Mouse (Mus musculus): Measurements from ENCODE around the gene Fthl17c. TPM values are rescaled to one million over a fixed set of nuclear protein-coding genes. Genes with fewer than 3 reads are reported as not detected.
"Not testable (repeated sequence)": the region's sequence is repeated elsewhere in the genome, so short reads cannot be mapped to it uniquely, and the experiment has no call there.

Fthl17c gene
- total RNA-seq (2014; fragmentation: Nextera tagmentation): not detected in 2 replicates
- total RNA-seq (2017): not detected in 2 replicates

DNA sequence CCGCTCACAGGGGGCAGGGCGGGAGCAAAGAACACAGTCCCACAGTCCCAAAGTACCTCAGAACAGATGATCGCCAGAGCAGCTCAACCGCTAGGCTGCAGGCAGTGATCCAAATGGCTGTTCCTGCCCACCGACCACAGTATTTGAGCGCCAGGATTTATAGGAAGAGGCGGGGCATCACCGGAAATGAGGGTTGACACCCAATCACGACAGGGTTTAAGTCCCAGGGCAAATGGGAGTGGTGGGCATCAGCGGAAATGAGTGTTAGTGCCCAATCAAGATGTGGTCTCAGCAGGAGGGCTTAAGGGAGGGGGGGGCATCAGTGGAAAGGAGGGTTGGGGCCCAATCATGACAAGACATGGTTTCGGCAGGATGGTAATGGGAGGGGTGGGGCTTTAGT is at the start of gene Fthl17c:
TSS of gene Fthl17c (minus strand) at position 101 of the 400 bp plus-strand sequence.
- not testable (repeated sequence) for ATAC-seq (replicated peaks; ENCODE audit: poor library complexity, severe bottlenecking)

DNA sequence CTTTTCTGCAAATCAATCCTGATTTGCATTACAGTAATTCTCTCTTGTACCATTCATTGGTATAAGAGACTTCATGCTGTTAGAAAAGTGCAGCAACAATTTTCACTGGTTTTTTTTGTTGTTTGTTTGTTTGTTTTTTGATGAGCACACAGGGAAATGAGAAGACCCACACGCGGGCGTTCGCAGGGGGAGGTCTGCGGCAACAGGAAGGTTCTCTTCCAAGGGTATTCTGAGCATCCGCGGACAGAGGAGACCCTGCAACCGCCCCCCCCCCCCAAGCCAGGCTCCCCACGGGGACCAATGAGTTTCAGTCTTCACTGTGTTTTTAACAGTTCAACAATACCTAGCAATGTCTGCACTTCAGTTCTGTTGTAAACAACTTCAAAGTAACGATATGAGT is 43.1 kb upstream of the Fthl17c start:
- ATAC-seq (replicated peaks; ENCODE audit: poor library complexity, severe bottlenecking): no peak

DNA sequence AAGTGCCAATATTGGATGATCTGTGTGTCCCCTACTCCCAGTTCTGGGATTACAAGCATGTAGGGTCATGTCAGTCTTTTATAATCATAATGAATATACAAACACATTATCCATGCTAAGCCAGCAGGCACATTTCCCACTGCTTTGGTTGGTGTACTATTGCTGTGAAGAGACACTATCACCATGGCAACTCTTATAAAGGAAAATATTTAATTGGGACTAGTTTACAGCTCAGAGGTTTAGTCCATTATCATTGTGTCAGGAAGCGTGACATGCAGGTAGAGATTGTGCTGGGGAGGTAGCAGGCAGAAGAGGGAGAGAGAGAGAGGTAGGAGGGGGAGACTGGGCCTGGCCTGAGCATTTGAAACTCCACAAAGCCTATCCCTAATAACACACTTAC is 39.7 kb upstream of the Fthl17c start:
- no peak for ATAC-seq (replicated peaks; ENCODE audit: poor library complexity, severe bottlenecking)

DNA sequence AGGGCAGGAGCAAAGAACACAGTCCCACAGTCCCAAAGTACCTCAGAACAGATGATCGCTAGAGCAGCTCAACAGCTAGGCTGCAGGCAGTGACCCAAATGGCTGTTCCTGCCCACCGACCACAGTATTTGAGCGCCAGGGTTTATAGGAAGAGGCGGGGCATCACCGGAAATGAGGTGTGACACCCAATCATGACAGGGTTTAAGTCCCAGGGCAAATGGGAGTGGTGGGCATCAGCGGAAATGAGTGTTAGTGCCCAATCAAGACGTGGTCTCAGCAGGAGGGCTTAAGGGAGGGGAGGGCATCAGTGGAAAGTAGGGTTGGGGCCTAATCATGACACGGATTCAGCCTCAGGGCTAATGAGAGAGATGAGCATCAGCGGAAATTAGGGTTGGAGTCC is 10.3 kb upstream of the Fthl17c start, which contains the start of gene Fthl17d:
TSS of gene Fthl17d (minus strand) at position 101 of the 400 bp plus-strand sequence.
- ATAC-seq (replicated peaks; ENCODE audit: poor library complexity, severe bottlenecking): not testable (repeated sequence)

DNA sequence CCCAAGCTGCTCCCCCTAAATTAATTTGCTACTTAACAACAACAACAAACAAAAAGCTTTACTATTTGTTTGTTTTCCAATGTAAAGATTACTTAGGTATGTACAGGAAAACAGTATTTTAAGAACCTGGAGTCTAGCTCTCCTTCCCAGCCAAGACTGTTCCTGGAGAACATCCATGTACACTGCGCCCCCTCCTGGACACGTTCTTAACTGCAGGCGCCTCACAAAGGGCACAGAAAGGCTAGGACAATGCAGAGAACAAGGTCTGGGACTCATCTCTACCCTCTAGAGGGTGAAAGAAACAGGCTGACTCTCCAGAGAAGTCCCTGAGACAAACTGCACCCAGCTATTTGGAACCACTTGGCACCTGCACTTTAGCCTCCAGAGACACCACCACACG is 11.7 kb downstream of the Fthl17c start:
- not testable (repeated sequence) for ATAC-seq (replicated peaks; ENCODE audit: poor library complexity, severe bottlenecking)

DNA sequence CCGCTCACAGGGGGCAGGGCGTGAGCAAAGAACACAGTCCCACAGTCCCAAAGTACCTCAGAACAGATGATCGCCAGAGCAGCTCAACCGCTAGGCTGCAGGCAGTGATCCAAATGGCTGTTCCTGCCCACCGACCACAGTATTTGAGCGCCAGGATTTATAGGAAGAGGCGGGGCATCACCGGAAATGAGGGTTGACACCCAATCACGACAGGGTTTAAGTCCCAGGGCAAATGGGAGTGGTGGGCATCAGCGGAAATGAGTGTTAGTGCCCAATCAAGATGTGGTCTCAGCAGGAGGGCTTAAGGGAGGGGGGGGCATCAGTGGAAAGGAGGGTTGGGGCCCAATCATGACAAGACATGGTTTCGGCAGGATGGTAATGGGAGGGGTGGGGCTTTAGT is 13.5 kb downstream of the Fthl17c start, which contains the start of gene Fthl17b:
TSS of gene Fthl17b (minus strand) at position 101 of the 400 bp plus-strand sequence.
- not testable (repeated sequence) for ATAC-seq (replicated peaks; ENCODE audit: poor library complexity, severe bottlenecking)

DNA sequence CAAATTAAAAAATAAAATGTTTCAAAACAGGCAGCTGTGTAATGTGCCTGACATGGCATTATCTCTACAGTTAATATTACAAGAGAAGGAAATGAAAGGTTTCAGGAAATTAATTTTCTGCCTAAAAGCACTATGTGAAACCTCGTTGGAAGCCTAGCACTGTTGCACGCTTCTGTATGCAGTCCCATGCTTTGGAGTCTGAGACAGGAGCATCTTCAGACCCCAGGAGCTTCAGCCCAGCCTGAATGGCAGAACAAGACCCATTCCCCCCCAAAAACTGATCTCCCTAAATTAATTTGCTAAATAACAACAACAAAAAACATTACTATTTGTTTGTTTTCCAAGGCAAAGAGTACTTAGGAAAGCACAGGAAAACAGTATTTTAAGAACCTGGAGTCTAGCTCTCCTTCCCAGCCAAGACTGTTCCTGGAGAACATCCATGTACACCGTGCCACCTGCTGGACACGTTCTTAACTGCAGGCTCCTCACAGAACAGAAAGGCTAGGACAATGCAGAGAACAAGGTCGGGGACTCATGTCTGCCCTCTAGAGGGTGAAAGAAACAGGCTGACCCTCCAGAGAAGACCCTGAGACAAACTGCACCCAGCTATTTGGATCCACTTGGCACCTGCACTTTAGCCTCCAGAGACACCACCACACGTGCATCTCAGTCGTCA is 28.1 kb downstream of the Fthl17c start:
- ATAC-seq (replicated peaks; ENCODE audit: poor library complexity, severe bottlenecking): peak; percentile 48

DNA sequence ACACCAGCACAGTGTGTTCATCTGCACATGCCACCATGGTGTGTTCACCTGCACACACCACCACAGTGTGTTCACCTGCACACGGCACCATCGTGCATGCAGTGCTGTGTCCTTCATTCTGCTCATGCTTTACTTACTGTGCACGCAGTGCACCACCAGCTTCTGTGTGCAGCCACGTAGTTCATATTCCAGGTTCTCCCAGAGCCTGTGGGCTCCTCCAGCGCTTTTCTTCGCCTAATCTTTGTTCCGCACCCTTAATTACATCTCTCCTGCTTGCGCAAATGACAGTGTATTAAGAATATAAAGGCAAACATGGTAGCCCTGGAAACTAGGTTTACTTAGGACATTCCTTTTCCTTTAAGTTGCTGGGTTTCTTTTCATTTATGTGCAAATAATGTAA is 32.3 kb downstream of the Fthl17c start:
- ATAC-seq (replicated peaks; ENCODE audit: poor library complexity, severe bottlenecking): no peak

DNA sequence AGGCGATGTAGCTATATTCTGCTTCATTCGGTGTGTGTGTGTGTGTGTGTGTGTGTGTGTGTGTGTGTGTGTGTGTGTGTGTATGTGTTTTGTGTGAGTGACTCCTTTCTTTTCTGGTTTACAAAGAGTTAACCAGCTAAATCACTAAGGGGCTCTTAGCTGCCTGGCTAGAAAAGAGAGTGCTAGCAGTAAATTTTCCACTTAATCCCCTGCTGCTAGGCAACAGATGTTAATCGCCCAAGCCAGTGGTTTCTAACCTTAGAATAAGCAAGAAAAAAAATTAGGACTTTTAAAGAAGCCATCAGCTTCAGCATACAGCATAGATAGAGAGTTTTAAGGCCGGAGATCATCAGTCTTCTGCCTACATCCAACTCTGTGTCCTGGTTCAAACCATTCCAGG is 49.1 kb downstream of the Fthl17c start:
- ATAC-seq (replicated peaks; ENCODE audit: poor library complexity, severe bottlenecking): no peak

Other genes with a start within 250 kb of the Fthl17c start
- gene Ssx9, start 228.1 kb downstream of the Fthl17c start, total RNA-seq (2014; fragmentation: Nextera tagmentation): not detected in 2 replicates
- gene Ssx9, start 228.1 kb downstream of the Fthl17c start, total RNA-seq (2017): not detected in 2 replicates
- not detected in 2 replicates for gene Ssxb5, start 172.9 kb downstream of the Fthl17c start, total RNA-seq (2014; fragmentation: Nextera tagmentation)
- not detected in 2 replicates for gene Ssxb5, start 172.9 kb downstream of the Fthl17c start, total RNA-seq (2017)
- gene Gm6592, start 132.6 kb downstream of the Fthl17c start, total RNA-seq (2014; fragmentation: Nextera tagmentation): not detected in 2 replicates
- gene Gm6592, start 132.6 kb downstream of the Fthl17c start, total RNA-seq (2017): not detected in 2 replicates
- gene Gm5751, start 102.3 kb downstream of the Fthl17c start, total RNA-seq (2014; fragmentation: Nextera tagmentation): not detected in 2 replicates
- not detected in 2 replicates for gene Gm5751, start 102.3 kb downstream of the Fthl17c start, total RNA-seq (2017)
- 1.8 and 2.1 TPM in 2 replicates for gene B630019K06Rik, start 84.2 kb downstream of the Fthl17c start, total RNA-seq (2014; fragmentation: Nextera tagmentation)
- 0.26 and 0.39 TPM in 2 replicates for gene B630019K06Rik, start 84.2 kb downstream of the Fthl17c start, total RNA-seq (2017)
- not detected in 2 replicates for gene Fthl17b, start 13.6 kb downstream of the Fthl17c start, total RNA-seq (2014; fragmentation: Nextera tagmentation)
- gene Fthl17b, start 13.6 kb downstream of the Fthl17c start, total RNA-seq (2017): not detected in 2 replicates
- gene Fthl17d, start 10.2 kb upstream of the Fthl17c start, total RNA-seq (2014; fragmentation: Nextera tagmentation): not detected in 2 replicates
- not detected in 2 replicates for gene Fthl17d, start 10.2 kb upstream of the Fthl17c start, total RNA-seq (2017)
- not detected in 2 replicates for gene Fthl17e, start 56.9 kb upstream of the Fthl17c start, total RNA-seq (2014; fragmentation: Nextera tagmentation)
- not detected in 2 replicates for gene Fthl17e, start 56.9 kb upstream of the Fthl17c start, total RNA-seq (2017)
- not detected in 2 replicates for gene Fthl17f, start 86.5 kb upstream of the Fthl17c start, total RNA-seq (2014; fragmentation: Nextera tagmentation)
- gene Fthl17f, start 86.5 kb upstream of the Fthl17c start, total RNA-seq (2017): not detected in 2 replicates
- gene 4930402K13Rik, start 128.0 kb upstream of the Fthl17c start, total RNA-seq (2014; fragmentation: Nextera tagmentation): not detected in 2 replicates
- gene 4930402K13Rik, start 128.0 kb upstream of the Fthl17c start, total RNA-seq (2017): not detected in 2 replicates
- gene Lancl3, start 223.3 kb upstream of the Fthl17c start, total RNA-seq (2014; fragmentation: Nextera tagmentation): not detected in 2 replicates
- not detected in 2 replicates for gene Lancl3, start 223.3 kb upstream of the Fthl17c start, total RNA-seq (2017)